8 mouse cellular contexts compared by ENCODE assay signal in the genomic region with DNA sequence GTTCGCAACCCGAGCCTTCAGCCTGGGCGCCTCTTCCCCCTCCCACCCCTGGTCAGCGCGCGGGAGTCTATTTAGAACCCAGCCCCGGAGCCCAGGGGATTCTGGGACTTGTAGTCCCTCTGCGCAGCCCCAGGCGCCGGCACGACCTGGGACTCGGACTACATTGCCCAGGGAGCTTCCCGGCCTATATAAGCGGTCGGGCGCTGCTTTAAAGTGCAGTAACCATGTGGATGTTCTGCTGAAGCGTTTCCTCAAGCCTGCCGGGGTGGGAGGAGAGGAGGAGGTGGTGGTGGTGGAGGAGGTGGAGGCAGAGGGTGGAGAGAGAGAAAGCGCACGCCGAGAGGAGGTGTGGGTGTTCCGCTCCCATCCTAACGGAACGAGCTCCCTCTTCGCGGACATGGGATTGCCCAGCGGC. TPM values are rescaled to one million over a fixed set of nuclear protein-coding genes. Genes with fewer than 3 reads are reported as not detected.
A peak's percentile ranks its signal among the peaks of the same experiment; 100 is the strongest.
DNase-seq lines count a peak whose midpoint lies in the region; ATAC-seq and TF ChIP-seq lines count a peak whose summit lies in the region.

A gene (plus strand): TSS at position 216 of the 415 bp plus-strand sequence.

- H3K36me3 ChIP-seq in CH12.LX (replicated peaks in 1 of 2; ENCODE audit: control insufficient read depth in 1 of 2, insufficient read depth in 1 of 2, low read length in 1 of 2) = peaks cover 7 to 27% of the 10 kb centered on the region in 2 experiments
- H3K36me3 ChIP-seq in forebrain, embryonic 11.5 days (ENCODE audit: control insufficient read depth, insufficient read depth, low read length) = no peaks in the 10 kb centered on the region
- 0 out of 2 replicates have a peak, but pooled peaks cover 3% of the 10 kb centered on the region for H3K36me3 ChIP-seq in heart, embryonic 16.5 days (ENCODE audit: control insufficient read depth, insufficient read depth)
- no peaks in the 10 kb centered on the region for H3K36me3 ChIP-seq in liver, embryonic 15.5 days (replicated peaks)
- no peaks in the 10 kb centered on the region for H3K36me3 ChIP-seq in neural tube, embryonic 12.5 days

- WGBS in forebrain, embryonic 11.5 days = 0% methylated on average over 27 of the region's 27 CpGs
- WGBS in heart, embryonic 16.5 days = 0% methylated on average over 27 of the region's 27 CpGs
- under 1% methylated on average over 27 of the region's 27 CpGs for WGBS in liver, embryonic 15.5 days (ENCODE audit: insufficient replicate concordance)
- 0% methylated on average over 27 of the region's 27 CpGs for WGBS in neural tube, embryonic 12.5 days

- H3K9ac ChIP-seq in CH12.LX (ENCODE audit: insufficient read depth, low read depth) = peak within 1 kb of the TSS; percentile 92
- H3K9ac ChIP-seq in forebrain, embryonic 11.5 days (ENCODE audit: low read length) = peak within 1 kb of the TSS; percentile 65
- H3K9ac ChIP-seq in heart, embryonic 16.5 days (ENCODE audit: low read length) = peak within 1 kb of the TSS; percentile 79
- peak within 1 kb of the TSS; percentile 63 for H3K9ac ChIP-seq in liver, embryonic 15.5 days
- H3K9ac ChIP-seq in neural tube, embryonic 12.5 days = peak within 1 kb of the TSS; percentile 59

- H3K79me2 ChIP-seq in CH12.LX (replicated peaks; ENCODE audit: control insufficient read depth, extremely low read depth, insufficient read depth, poor library complexity, severe bottlenecking) = peaks cover 19% of the 10 kb centered on the region

- peak within 1 kb of the TSS; percentile 69 to 96 (median 88) for H3K4me3 ChIP-seq in CH12.LX (replicated peaks in 1 of 3; ENCODE audit: low read depth in 2 of 3, low read length in 2 of 3, poor library complexity in 1 of 3)
- H3K4me3 ChIP-seq in forebrain, embryonic 11.5 days (ENCODE audit: low read depth, low read length) = peak within 1 kb of the TSS; percentile 64
- peak within 1 kb of the TSS; percentile 77 for H3K4me3 ChIP-seq in heart, embryonic 16.5 days (ENCODE audit: low read length)
- peak within 1 kb of the TSS; percentile 73 for H3K4me3 ChIP-seq in liver, embryonic 15.5 days (replicated peaks)
- H3K4me3 ChIP-seq in neural tube, embryonic 12.5 days = peak within 1 kb of the TSS; percentile 68

- peak within 1 kb of the TSS; percentile 59 for H3K27ac ChIP-seq in CH12.LX (ENCODE audit: insufficient read depth, low read depth)
- no peak within 1 kb of the TSS for H3K27ac ChIP-seq in forebrain, embryonic 11.5 days (ENCODE audit: low read depth, low read length)
- H3K27ac ChIP-seq in heart, embryonic 16.5 days (ENCODE audit: low read length) = peak within 1 kb of the TSS; percentile 79
- H3K27ac ChIP-seq in liver, embryonic 15.5 days (replicated peaks) = peak within 1 kb of the TSS; percentile 59
- H3K27ac ChIP-seq in neural tube, embryonic 12.5 days = no peak within 1 kb of the TSS

- H3K9me3 ChIP-seq in CH12.LX (replicated peaks; ENCODE audit: low read length) = no peaks in the 10 kb centered on the region
- no peaks in the 10 kb centered on the region for H3K9me3 ChIP-seq in forebrain, embryonic 11.5 days (ENCODE audit: control insufficient read depth, low read length)
- no peaks in the 10 kb centered on the region for H3K9me3 ChIP-seq in heart, embryonic 16.5 days (replicated peaks; ENCODE audit: control insufficient read depth, low read length)
- H3K9me3 ChIP-seq in liver, embryonic 15.5 days (replicated peaks) = no peaks in the 10 kb centered on the region
- H3K9me3 ChIP-seq in neural tube, embryonic 12.5 days = no peaks in the 10 kb centered on the region

- peak; percentile 100 for ATAC-seq in forebrain, embryonic 11.5 days (replicated peaks; ENCODE audit: low FRiP score)
- ATAC-seq in heart, embryonic 16.5 days (replicated peaks; ENCODE audit: extremely low read depth, insufficient read depth, low FRiP score) = peak; percentile 99
- ATAC-seq in liver, embryonic 15.5 days (ENCODE audit: insufficient read depth) = peak; percentile 99
- peak; percentile 100 for ATAC-seq in neural tube, embryonic 12.5 days (ENCODE audit: low FRiP score, low read depth)

- TF ChIP-seq RAD21 in CH12.LX (IDR thresholded peaks at IDR 0.05; ENCODE audit: low read depth, low read length) = no peak; the same call in 1 of the 2 replicates

- no peak for TF ChIP-seq CTCF in CH12.LX (conservative IDR thresholded peaks at IDR 0.05 in 1 of 2, IDR thresholded peaks at IDR 0.05 in 1 of 2; ENCODE audit: low read depth in 2 of 2, low read length in 2 of 2)

- H3K4me2 ChIP-seq in CH12.LX (ENCODE audit: insufficient read depth, low read depth, poor library complexity, severe bottlenecking) = peak within 1 kb of the TSS; percentile 91
- H3K4me2 ChIP-seq in forebrain, embryonic 11.5 days (ENCODE audit: low read depth, low read length, severe bottlenecking) = peak within 1 kb of the TSS; percentile 83
- H3K4me2 ChIP-seq in heart, embryonic 16.5 days (ENCODE audit: low read depth, low read length) = peak within 1 kb of the TSS; percentile 90
- peak within 1 kb of the TSS; percentile 95 for H3K4me2 ChIP-seq in liver, embryonic 15.5 days
- peak within 1 kb of the TSS; percentile 91 for H3K4me2 ChIP-seq in neural tube, embryonic 12.5 days (replicated peaks)

- H3K4me1 ChIP-seq in CH12.LX (ENCODE audit: control insufficient read depth in 1 of 2, insufficient read depth in 2 of 2) = peaks cover 8 to 43% of the 10 kb centered on the region in 2 experiments
- peaks cover 3% of the 10 kb centered on the region; the same call in 1 of the 2 replicates for H3K4me1 ChIP-seq in forebrain, embryonic 11.5 days (replicated peaks; ENCODE audit: control insufficient read depth, insufficient read depth, low read length)
- peaks cover 33% of the 10 kb centered on the region for H3K4me1 ChIP-seq in heart, embryonic 16.5 days (ENCODE audit: control insufficient read depth, insufficient read depth, low read length)
- peaks cover 27% of the 10 kb centered on the region for H3K4me1 ChIP-seq in liver, embryonic 15.5 days (replicated peaks)
- H3K4me1 ChIP-seq in neural tube, embryonic 12.5 days = 0 out of 2 replicates have a peak, but pooled peaks cover 10% of the 10 kb centered on the region

- no peaks in the 10 kb centered on the region for H3K27me3 ChIP-seq in CH12.LX (replicated peaks)
- no peaks in the 10 kb centered on the region for H3K27me3 ChIP-seq in forebrain, embryonic 11.5 days (ENCODE audit: control insufficient read depth, insufficient read depth, low read length)
- H3K27me3 ChIP-seq in heart, embryonic 16.5 days (ENCODE audit: control insufficient read depth, insufficient read depth, low read length) = no peaks in the 10 kb centered on the region
- H3K27me3 ChIP-seq in liver, embryonic 15.5 days = no peaks in the 10 kb centered on the region
- no peaks in the 10 kb centered on the region for H3K27me3 ChIP-seq in neural tube, embryonic 12.5 days (replicated peaks)

- DNase-seq in CH12.LX (ENCODE audit: extremely low read depth) = peak; percentile 99
- DNase-seq in c-Kit-positive CD71-positive TER-119-negative erythroid progenitor cells, embryonic 14.5 days (ENCODE audit: low read depth) = peak; percentile 97
- DNase-seq in forebrain, embryonic 11.5 days (ENCODE audit: low spot score) = peak; percentile 99
- DNase-seq in kidney, postnatal 36 days = peak; percentile 98 to 99
- DNase-seq in telencephalon, adult 2 months (ENCODE audit: low read depth, low spot score) = peak; percentile 94

- no peak for TF ChIP-seq EP300 in CH12.LX (IDR thresholded peaks at IDR 0.05; ENCODE audit: low read length)

- peak; percentile 100 for TF ChIP-seq POLR2A in CH12.LX (IDR thresholded peaks at IDR 0.05; ENCODE audit: low read depth, low read length)

- dilution Hi-C loops in CH12.LX (cut with MboI; ENCODE audit: extremely low pct_ligation_motif_present, extremely low pct_unique_long_range_greater_than_20kb, low sequenced_read_pairs) = no loop called here

- in situ Hi-C loops in CH12.LX (cut with MboI; ENCODE audit: low pct_ligation_motif_present, low pct_unique_long_range_greater_than_20kb, low sequenced_read_pairs) = no loop called here

TF ChIP-seq in CH12.LX, 34 proteins besides CTCF, POLR2A, EP300 and RAD21 (continues in another document):
- TF ChIP-seq ELF1 (IDR thresholded peaks at IDR 0.05; ENCODE audit: low read depth, low read length) (peak; percentile 80), TBP (conservative IDR thresholded peaks at IDR 0.05; ENCODE audit: low read depth, low read length) (peak; percentile 98), HCFC1 (IDR thresholded peaks at IDR 0.05; ENCODE audit: low read depth, low read length) (peak; percentile 98), ZC3H11A (IDR thresholded peaks at IDR 0.05; ENCODE audit: low read depth, low read length) (no peak), UBTF (IDR thresholded peaks at IDR 0.05; ENCODE audit: low read depth, low read length) (peak; percentile 92), IRF4 (IDR thresholded peaks at IDR 0.05; ENCODE audit: low read depth, low read length) (peak; percentile 71), SIN3A (IDR thresholded peaks at IDR 0.05; ENCODE audit: low read length) (peak; percentile 96), CHD1 (IDR thresholded peaks at IDR 0.05; ENCODE audit: low read depth, low read length) (0 out of 2 replicates have a peak, but pooled peaks have one; percentile 55), ZMIZ1 (IDR thresholded peaks at IDR 0.05; ENCODE audit: low read depth, low read length) (peak; percentile 98), TCF12 (IDR thresholded peaks at IDR 0.05; ENCODE audit: low read depth, low read length) (peak; percentile 100), POLR2AphosphoS2 (IDR thresholded peaks at IDR 0.05; ENCODE audit: low read depth, low read length) (peak; percentile 98), NELFE (IDR thresholded peaks at IDR 0.05; ENCODE audit: low read depth, low read length) (peak; percentile 98), JUN (IDR thresholded peaks at IDR 0.05; ENCODE audit: insufficient read depth, low read depth, low read length) (no peak), MAZ (IDR thresholded peaks at IDR 0.05; ENCODE audit: low read depth, low read length) (peak; percentile 97), MAX (IDR thresholded peaks at IDR 0.05; ENCODE audit: low read length) (peak; percentile 92), SMC3 (IDR thresholded peaks at IDR 0.05; ENCODE audit: low read depth, low read length) (no peak; the same call in 1 of the 2 replicates), BHLHE40 (IDR thresholded peaks at IDR 0.05; ENCODE audit: low read depth, low read length) (0 out of 2 replicates have a peak, but pooled peaks have one; percentile 27), JUND (conservative IDR thresholded peaks at IDR 0.05; ENCODE audit: low read depth, low read length) (no peak)

RNA-seq across cellular contexts. Expression of the gene that starts here (rescaled TPM):
- 73.1 and 78.2 TPM in 2 replicates for total RNA-seq in CH12.LX (2012; rRNA removed)
- total RNA-seq in CH12.LX (2014; rRNA removed) = 42.8 and 48.2 TPM in 2 replicates
- polyA plus RNA-seq in CH12.LX (2012; ENCODE audit: insufficient read length, low read depth) = 53.4 and 54.5 TPM in 2 replicates
- 7.8 and 8.1 TPM in 2 replicates for polyA plus RNA-seq in forebrain, embryonic 11.5 days (2014; fragmentation: Nextera tagmentation; extraction: Ambion mirVana)
- 10.8 and 12.3 TPM in 2 replicates for polyA plus RNA-seq in heart, embryonic 16.5 days (2015; fragmentation: Nextera tagmentation; extraction: Ambion mirVana)
- polyA plus RNA-seq in liver, embryonic 15.5 days (2015; fragmentation: Nextera tagmentation; extraction: Ambion mirVana) = 2.1 and 2.6 TPM in 2 replicates
- polyA plus RNA-seq in neural tube, embryonic 12.5 days (2016; fragmentation: Nextera tagmentation; extraction: Ambion mirVana) = 6.6 and 6.9 TPM in 2 replicates

Comparison
In these comparisons a context has a peak if more than half of its experiments do, and no peak if none do; other contexts are left out.
1. H3K27ac ChIP-seq: peak in CH12.LX (single experiment), heart, embryonic 16.5 days (single experiment) and liver, embryonic 15.5 days (single experiment); none in forebrain, embryonic 11.5 days (single experiment) and neural tube, embryonic 12.5 days (single experiment).
2. Peak in every context shown above with its lines, with median percentiles within 50 percentile points of each other: DNase-seq, H3K4me2 ChIP-seq, H3K4me3 ChIP-seq, H3K9ac ChIP-seq and ATAC-seq.